Mouse (Mus musculus) midbrain, embryonic 13.5 days (tissue): Measurements from ENCODE around the gene Vps26a. TPM values are rescaled to one million over a fixed set of nuclear protein-coding genes. Genes with fewer than 3 reads are reported as not detected.

Experiments used
- ATAC-seq: fragments of 200-750 bp; cut with Nextera tagmentation; 2 replicates; pipeline ENCODE4 v1.8.0; 2017; ENCODE audit warnings: mild to moderate bottlenecking, moderate TSS enrichment, moderate library complexity
- H3K27ac ChIP-seq: fragments of 300-500 bp; sonication (generic); 2 replicates; pipeline ENCODE4 v1.5.1; 2015; ENCODE audit warnings: inconsistent platforms, mild to moderate bottlenecking, moderate library complexity
- H3K27me3 ChIP-seq: fragments of 300-500 bp; sonication (generic); 2 replicates; pipeline ENCODE4 v1.6.1; 2015; ENCODE audit warnings: mild to moderate bottlenecking, inconsistent platforms
- H3K36me3 ChIP-seq: fragments of 300-500 bp; sonication (generic); 2 replicates; pipeline ENCODE4 v1.6.1; 2015; ENCODE audit warnings: mild to moderate bottlenecking, inconsistent platforms
- H3K4me1 ChIP-seq: fragments of 300-500 bp; sonication (generic); replicated peaks from 2 replicates; pipeline ENCODE4 v1.6.1; 2015; ENCODE audit warnings: inconsistent platforms
- H3K4me2 ChIP-seq: fragments of 300-500 bp; sonication (generic); replicated peaks from 2 replicates; pipeline ENCODE4 v1.6.1; 2015; ENCODE audit warnings: moderate library complexity, mild to moderate bottlenecking, inconsistent platforms
- H3K4me3 ChIP-seq: fragments of 300-500 bp; sonication (generic); replicated peaks from 2 replicates; pipeline ENCODE4 v1.5.1; 2015; ENCODE audit warnings: mild to moderate bottlenecking, inconsistent platforms
- H3K9ac ChIP-seq: fragments of 300-500 bp; sonication (generic); replicated peaks from 2 replicates; pipeline ENCODE4 v1.6.1; 2015; ENCODE audit warnings: mild to moderate bottlenecking, inconsistent platforms
- H3K9me3 ChIP-seq: fragments of 300-500 bp; sonication (generic); 2 replicates; pipeline ENCODE4 v1.6.1; 2016; ENCODE audit warnings: mild to moderate bottlenecking, inconsistent platforms
- WGBS: fragments of 180-500 bp; shearing (Covaris S2); methylation state at CpG from one replicate; pipeline ENCODE4 v1.1.7; 2015; 5-methylcytosine and 5-hydroxymethylcytosine counted together
- polyA plus RNA-seq: library from polyadenylated mRNA; unstranded; fragments of >200 nt; fragmentation: Nextera tagmentation; extraction: Ambion mirVana; gene quantifications from 2 replicates; pipeline ENCODE4 v1.2.1, GENCODE M21; 2015

Vps26a gene
- polyA plus RNA-seq, 1 experiment from 2014 or later, result 68.5 TPM

DNA sequence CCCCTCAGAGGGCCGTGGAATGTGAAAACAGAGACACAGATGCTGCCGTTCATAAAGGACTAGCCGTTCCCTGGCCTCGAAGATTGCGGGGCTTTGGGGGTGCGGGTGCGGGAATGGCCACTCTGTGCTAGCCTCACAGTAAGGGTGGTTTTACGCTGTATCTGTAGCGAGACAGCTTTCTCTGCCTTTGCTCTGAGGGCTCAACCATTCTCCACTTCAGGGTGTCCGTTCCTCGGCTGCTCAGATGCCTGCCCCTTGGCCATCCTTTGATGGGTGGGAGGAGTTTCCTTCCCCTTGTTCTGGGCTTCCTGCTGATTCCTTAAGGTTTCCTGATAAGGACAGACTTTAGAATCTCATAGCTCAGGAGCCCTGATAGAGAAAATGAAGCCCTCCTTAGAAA is 21.9 kb upstream of the Vps26a start:
- Histone ChIP-seq H3K9ac (peak overlapping the region; percentile 51), H3K36me3 (no peaks in the 10 kb centered on the region), H3K27ac (no peak overlapping the region), H3K27me3 (peaks cover 17% of the 10 kb centered on the region), H3K4me2 (peak overlapping the region; percentile 53), H3K9me3 (no peaks in the 10 kb centered on the region), H3K4me3 (peak overlapping the region; percentile 24), H3K4me1 (no peaks in the 10 kb centered on the region; the same call in 1 of the 2 replicates)
- ATAC-seq, result no peak
- WGBS, result 11% methylated on average over 11 of the region's 11 CpGs

DNA sequence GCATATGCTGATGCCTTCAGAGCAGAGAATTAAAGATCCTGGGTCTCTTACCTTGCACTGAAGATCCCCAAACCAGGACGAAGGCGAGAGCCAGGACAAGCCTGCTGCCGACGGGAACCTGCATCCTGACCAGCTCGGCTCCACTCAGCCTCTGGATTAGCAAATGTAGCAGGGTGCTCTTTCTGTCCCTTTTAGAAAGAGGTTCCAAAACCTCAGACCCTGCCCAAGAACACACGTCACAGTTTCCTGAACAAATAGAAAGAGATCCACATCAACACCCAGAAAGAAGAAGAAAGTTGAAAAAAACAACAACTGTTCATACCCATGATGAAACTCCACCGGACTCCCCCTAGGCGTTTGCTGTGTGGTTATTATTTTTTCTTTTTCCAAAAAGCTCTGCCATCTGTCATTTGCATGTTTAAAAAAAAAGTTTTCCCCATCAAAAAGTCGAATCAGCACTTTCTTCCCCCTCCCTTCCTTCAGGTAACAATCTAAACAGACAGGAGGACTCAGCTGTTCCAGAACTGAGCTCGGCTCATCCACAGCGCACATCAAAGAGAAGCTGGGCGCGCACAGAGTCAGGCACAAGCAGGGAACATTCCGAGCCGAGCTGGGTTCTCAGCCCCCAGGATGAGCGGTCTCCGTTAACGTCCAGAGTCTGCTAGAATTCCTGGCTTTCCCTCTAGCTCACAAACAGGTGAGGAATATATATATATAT is 21.1 kb upstream of the Vps26a start:
- peak overlapping the region; percentile 24 for H3K4me3 ChIP-seq
- H3K4me2 ChIP-seq, result peak overlapping the region; percentile 53
- H3K36me3 ChIP-seq, result no peaks in the 10 kb centered on the region
- 17% methylated on average over 18 of the region's 18 CpGs for WGBS
- H3K27me3 ChIP-seq, result peaks cover 17% of the 10 kb centered on the region
- H3K9me3 ChIP-seq, result no peaks in the 10 kb centered on the region
- no peaks in the 10 kb centered on the region; the same call in 1 of the 2 replicates for H3K4me1 ChIP-seq
- H3K9ac ChIP-seq, result 0 out of 2 replicates have a peak overlapping the region, but pooled peaks have one; percentile 51
- ATAC-seq, result no peak
- H3K27ac ChIP-seq, result no peak overlapping the region

DNA sequence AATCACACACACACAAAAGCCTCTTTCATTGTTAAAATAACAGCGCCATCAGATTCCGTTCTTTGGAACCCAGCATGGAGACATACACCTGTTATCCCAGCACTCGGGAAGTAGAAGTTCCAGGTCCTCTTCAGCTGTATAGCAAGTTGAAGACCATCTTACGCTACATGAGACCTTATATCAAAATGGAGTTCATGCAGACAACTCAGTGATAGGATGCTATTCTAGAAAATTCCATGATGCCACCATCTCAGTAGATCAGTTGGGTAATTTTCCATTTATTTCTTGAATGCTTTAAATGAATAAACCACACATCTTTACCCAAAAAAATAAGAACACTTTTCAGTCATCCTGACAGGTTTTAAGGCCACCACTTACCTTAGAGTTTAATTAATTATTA is 20.5 kb upstream of the Vps26a start:
- H3K4me3 ChIP-seq, result no peak overlapping the region
- no peaks in the 10 kb centered on the region; the same call in 1 of the 2 replicates for H3K4me1 ChIP-seq
- no peak overlapping the region for H3K27ac ChIP-seq
- no peak for ATAC-seq
- H3K9ac ChIP-seq, result no peak overlapping the region
- 93% methylated on average over 4 of the region's 4 CpGs for WGBS
- peaks cover 17% of the 10 kb centered on the region for H3K27me3 ChIP-seq
- H3K4me2 ChIP-seq, result no peak overlapping the region
- no peaks in the 10 kb centered on the region for H3K36me3 ChIP-seq
- H3K9me3 ChIP-seq, result no peaks in the 10 kb centered on the region

DNA sequence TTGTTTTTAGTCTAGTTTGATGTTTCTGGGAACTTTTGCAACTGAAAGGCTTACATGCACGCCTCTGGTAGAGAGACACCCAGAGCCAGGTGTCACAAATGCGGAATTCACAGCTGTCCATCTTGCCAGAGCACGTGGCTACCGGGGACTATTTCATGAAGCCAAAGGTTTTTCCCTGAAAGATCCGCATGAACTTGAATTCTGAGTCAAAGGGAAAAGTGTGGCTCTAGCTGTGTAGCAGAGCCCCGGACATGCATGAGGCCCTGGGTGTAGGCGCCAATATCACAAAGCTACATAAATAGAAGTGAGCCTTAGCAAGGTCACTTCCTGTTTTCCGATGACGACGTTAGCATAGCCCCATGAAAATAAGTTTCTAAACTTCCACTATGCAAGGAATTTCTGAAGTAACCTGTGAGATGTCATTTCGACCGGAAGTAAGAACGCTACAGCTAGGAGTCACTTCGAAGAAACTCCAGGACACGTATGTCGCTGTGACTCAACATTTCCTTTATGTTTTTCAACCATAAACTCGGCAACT is 19.5 kb upstream of the Vps26a start:
- Histone ChIP-seq H3K4me3 (no peak overlapping the region), H3K27ac (no peak overlapping the region), H3K4me1 (no peaks in the 10 kb centered on the region; the same call in 1 of the 2 replicates), H3K27me3 (peaks cover 17% of the 10 kb centered on the region), H3K36me3 (no peaks in the 10 kb centered on the region), H3K9ac (no peak overlapping the region), H3K9me3 (no peaks in the 10 kb centered on the region), H3K4me2 (no peak overlapping the region)
- no peak for ATAC-seq
- WGBS, result 92% methylated on average over 17 of the region's 17 CpGs

DNA sequence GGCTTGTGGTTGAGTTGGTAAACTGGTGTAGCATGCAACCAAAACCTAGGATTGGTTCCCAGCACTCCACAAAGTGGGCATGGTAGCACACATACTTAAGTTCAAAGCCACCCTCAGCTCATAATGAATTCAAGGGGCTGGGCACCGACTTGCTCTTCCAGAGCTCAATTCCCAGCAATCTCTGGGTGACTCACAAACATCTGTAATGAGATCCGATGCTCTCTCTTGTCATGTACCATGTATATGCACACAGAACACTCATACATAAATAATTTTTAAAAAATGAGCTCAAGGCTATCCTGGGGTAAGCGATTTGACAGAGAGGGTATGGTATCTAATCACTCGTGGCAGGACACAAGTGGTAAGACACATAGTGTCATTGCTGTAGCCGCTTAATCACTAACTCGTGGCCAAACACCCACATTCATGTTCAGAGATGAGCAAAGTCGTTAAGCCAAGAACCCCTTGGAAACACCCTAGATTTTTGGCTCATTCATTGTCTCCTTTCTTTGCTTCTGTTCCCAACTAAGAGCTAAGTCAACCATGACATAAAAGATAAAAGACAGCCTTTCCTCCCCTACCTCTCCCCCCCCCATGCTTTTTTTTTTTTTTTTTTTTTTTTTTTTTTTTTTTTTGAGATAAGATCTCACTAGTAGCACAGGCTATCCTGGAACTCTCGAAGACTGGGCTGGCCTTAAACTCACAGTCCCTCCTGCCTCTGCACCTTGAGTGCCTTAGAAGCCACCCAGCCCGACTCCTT is 18.8 kb upstream of the Vps26a start:
- Histone ChIP-seq H3K9me3 (no peaks in the 10 kb centered on the region), H3K36me3 (no peaks in the 10 kb centered on the region), H3K4me2 (no peak overlapping the region), H3K27ac (no peak overlapping the region), H3K27me3 (peaks cover 17% of the 10 kb centered on the region), H3K4me3 (no peak overlapping the region), H3K4me1 (no peaks in the 10 kb centered on the region; the same call in 1 of the 2 replicates), H3K9ac (no peak overlapping the region)
- WGBS, result 76% methylated on average over 9 of the region's 9 CpGs
- no peak for ATAC-seq

DNA sequence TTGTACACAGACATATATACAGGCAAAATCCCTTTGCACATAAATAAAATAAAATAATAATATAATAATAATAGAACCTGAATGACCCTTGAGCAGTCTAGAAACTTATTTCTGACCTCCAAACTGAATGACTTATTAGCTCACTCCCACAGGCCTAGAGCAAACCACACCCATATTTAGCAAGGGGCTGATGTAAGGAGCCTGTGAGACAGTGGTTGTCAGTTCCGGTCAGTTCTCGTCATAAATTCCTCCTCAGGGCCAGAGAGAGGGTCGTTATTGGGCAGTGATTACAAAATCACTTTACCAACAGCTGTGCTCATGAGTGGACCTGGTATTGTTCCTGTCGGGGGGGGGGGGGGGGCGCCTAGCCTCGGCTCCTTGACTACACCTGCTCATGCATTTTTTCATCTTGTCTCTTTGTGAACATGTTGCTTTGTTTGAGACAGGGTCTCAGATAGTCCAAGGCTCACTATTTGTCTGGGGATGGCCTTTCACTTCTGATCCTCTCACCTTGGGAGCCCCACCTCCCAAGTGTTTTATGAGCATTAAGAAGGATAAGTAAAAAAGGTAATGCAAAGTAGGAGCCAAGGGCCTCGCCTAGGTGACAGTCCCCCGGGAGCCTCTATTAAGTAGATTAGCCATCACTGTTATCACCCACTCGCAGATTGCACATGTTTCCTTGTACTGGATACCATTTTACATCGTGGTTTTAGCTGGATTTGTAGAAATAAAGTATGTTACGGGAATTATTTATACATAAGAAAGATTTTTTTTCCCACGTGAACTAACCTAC is 17.4 kb upstream of the Vps26a start:
- 74% methylated on average over 12 of the region's 12 CpGs for WGBS
- no peak for ATAC-seq
- Histone ChIP-seq H3K27ac (no peak overlapping the region), H3K9me3 (no peaks in the 10 kb centered on the region), H3K9ac (no peak overlapping the region), H3K4me1 (no peaks in the 10 kb centered on the region; the same call in 1 of the 2 replicates), H3K4me2 (no peak overlapping the region), H3K4me3 (no peak overlapping the region), H3K36me3 (no peaks in the 10 kb centered on the region), H3K27me3 (peaks cover 18% of the 10 kb centered on the region)

DNA sequence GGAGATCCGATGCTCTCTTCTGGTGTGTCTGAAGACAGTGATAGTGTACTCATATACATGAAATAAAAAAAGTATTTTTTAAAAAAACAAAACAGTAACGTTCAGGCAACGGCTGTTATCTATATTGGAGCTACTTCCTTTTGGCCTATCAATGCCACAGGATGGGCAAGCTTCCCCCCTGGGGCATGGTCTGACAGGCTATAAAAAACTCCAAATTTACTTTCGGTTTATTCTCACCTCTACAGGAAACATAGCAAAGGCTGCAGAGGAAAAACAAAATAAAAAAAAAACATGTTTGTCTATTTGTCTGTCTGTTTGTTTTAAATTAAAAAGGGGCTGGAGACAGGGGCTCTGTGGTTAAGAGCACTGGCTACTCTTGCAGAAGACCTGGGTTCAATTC is 16.7 kb upstream of the Vps26a start:
- no peaks in the 10 kb centered on the region for H3K9me3 ChIP-seq
- no peaks in the 10 kb centered on the region for H3K36me3 ChIP-seq

DNA sequence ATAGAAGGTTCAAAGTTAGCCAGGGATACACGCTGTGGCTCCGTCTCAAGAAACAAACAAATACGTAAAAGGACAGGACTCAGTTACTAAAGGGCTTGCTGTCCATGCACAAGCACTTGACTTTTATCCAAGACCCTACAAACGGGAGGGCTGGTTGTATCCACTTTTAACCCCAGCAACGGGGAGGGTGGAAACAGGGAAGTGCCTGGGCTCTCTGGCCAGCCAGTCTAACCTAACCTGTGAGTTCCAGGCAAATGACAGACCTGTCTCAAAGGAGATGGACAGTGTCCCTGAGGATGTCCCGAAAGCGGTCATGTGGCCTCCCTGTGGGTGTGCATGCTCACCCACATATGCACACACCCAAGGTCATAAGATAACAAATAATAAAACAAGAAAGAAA is 15.3 kb upstream of the Vps26a start:
- Histone ChIP-seq H3K27me3 (peaks cover 3% of the 10 kb centered on the region; the same call in 1 of the 2 replicates), H3K9ac (no peak overlapping the region), H3K36me3 (no peaks in the 10 kb centered on the region), H3K4me3 (no peak overlapping the region), H3K27ac (no peak overlapping the region), H3K9me3 (no peaks in the 10 kb centered on the region), H3K4me2 (no peak overlapping the region), H3K4me1 (no peaks in the 10 kb centered on the region)
- WGBS, result 80% methylated on average over 7 of the region's 7 CpGs
- no peak for ATAC-seq

More for the DNA sequence above, 16.7 kb upstream of the Vps26a start:
- no peaks in the 10 kb centered on the region; the same call in 1 of the 2 replicates for H3K4me1 ChIP-seq
- ATAC-seq, result no peak
- WGBS, result 86% methylated on average over 4 of the region's 4 CpGs
- H3K27me3 ChIP-seq, result peaks cover 11% of the 10 kb centered on the region
- no peak overlapping the region for H3K27ac ChIP-seq
- H3K4me3 ChIP-seq, result no peak overlapping the region
- no peak overlapping the region for H3K9ac ChIP-seq
- no peak overlapping the region for H3K4me2 ChIP-seq

DNA sequence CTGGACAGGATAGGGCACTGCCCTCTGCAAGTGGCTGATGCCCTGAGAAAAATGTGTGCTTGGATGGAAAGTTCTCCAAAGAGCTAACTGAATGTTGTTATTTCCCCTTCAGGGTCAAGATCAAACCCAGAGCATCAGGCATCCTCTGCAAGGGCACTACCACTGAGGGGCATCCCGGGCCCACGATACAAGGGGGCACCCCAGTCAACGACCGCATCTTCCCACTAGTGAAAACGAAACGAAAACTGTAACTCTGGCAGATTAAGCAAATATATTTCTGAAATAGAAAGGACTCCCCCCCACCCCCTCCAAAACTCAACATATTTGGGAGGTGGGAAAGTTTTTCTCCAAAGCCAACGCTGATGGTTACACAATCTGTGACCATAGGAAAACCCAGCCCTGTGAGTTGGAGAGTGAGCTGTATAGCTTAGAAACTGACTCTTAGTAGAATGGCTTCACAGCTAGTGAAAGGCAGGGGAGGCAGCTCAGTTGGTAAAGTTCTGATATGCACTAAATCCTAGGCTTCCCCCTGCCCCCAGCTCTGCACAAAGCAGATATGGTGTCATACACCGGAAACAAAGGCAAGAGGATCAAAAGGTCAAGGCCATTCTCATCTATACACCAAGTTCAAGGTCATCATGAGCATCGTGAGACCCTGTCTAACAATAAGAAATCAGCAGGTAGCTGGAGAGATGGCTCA is 14.5 kb upstream of the Vps26a start:
- Histone ChIP-seq H3K36me3 (no peaks in the 10 kb centered on the region), H3K27me3 (peaks cover 3% of the 10 kb centered on the region; the same call in 1 of the 2 replicates), H3K9ac (no peak overlapping the region; the same call in 1 of the 2 replicates), H3K4me1 (no peaks in the 10 kb centered on the region), H3K9me3 (no peaks in the 10 kb centered on the region), H3K4me3 (no peak overlapping the region), H3K27ac (no peak overlapping the region), H3K4me2 (no peak overlapping the region)
- no peak for ATAC-seq
- 86% methylated on average over 9 of the region's 9 CpGs for WGBS

DNA sequence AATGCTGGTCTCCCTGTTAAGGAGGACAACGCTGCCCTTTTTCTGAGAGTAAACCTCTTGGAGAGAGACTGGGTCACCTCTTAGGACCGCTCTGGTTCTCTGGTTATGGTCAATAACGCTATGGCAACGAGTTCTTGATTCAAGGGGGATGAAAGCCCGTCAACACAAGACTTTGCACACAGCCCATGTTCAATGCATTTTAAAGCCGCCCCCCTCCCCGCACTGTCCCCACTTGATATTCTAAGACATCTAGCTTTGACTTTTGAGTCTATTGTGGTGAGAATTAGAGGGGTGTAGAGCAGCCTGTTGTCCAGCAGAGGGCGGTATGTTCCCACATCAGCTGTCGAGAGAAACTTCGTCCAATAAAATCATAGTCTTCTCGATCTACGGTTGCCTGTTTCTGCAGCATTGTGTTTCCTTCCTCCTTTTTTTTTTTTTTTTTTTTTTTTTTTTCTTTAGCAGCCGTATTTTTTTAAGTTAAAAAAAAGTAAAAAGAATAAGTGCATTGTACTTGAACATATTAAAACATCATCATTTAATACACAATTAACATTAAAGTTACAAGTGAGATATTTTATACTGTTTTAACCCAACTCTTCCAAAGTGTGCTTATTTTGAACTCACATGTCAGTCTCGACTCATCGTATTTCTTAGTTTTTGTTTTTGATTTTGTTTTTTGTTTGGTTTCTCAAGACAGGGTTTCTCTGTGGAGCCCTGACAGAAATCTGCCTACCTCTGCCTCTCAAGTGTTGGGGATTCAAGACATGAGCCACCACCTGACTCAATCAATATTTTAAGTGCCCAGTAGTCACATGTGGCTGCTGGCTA is 13.7 kb upstream of the Vps26a start:
- Histone ChIP-seq H3K9me3 (no peaks in the 10 kb centered on the region), H3K27me3 (peaks cover 3% of the 10 kb centered on the region; the same call in 1 of the 2 replicates), H3K27ac (no peak overlapping the region), H3K4me2 (peak overlapping the region; percentile 38), H3K36me3 (no peaks in the 10 kb centered on the region), H3K4me1 (no peaks in the 10 kb centered on the region), H3K9ac (no peak overlapping the region; the same call in 1 of the 2 replicates), H3K4me3 (no peak overlapping the region)
- ATAC-seq, result peak; percentile 80
- 24% methylated on average over 15 of the region's 15 CpGs for WGBS
